Mouse (Mus musculus): ENCODE results near the gene Arid3a. TPM values are rescaled to one million over a fixed set of nuclear protein-coding genes. Genes with fewer than 3 reads are reported as not detected.

The Arid3a gene
- polyA plus RNA-seq, 1 experiment from 2014 or later: 11.1 TPM

DNA sequence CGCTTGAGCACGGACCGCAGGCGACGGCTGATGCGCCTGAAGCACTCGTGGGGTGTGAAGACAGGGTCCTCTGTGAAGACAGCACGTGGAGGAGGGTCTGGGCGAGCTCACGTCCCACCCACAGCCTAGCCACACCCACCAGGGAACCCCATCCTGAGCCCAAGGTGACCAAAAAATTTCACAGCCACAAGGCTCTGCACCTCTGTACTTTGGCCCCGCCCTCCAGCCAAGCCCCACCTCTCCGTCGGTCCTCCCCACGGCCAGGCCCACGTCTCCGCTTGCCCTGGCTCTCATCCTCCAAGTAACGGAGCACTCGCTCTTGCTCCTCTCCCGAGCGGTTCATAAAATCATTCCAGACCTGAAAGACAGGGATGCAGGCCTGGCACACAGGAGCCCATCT lies 14.4 kb upstream of the Arid3a start:
- DNase-seq (ENCODE audit: low spot score): no peak
- no peak overlapping the region for H3K4me3 ChIP-seq
- H3K9me3 ChIP-seq: no peaks in the 10 kb centered on the region
- peaks cover 5% of the 10 kb centered on the region for H3K27me3 ChIP-seq (ENCODE audit: insufficient read depth, poor library complexity, severe bottlenecking)
- 64% methylated on average over 20 of the region's 20 CpGs for WGBS
- peaks cover 34% of the 10 kb centered on the region for H3K36me3 ChIP-seq
- peaks cover 52% of the 10 kb centered on the region for H3K4me1 ChIP-seq (replicated peaks)
- no peak overlapping the region for H3K27ac ChIP-seq

DNA sequence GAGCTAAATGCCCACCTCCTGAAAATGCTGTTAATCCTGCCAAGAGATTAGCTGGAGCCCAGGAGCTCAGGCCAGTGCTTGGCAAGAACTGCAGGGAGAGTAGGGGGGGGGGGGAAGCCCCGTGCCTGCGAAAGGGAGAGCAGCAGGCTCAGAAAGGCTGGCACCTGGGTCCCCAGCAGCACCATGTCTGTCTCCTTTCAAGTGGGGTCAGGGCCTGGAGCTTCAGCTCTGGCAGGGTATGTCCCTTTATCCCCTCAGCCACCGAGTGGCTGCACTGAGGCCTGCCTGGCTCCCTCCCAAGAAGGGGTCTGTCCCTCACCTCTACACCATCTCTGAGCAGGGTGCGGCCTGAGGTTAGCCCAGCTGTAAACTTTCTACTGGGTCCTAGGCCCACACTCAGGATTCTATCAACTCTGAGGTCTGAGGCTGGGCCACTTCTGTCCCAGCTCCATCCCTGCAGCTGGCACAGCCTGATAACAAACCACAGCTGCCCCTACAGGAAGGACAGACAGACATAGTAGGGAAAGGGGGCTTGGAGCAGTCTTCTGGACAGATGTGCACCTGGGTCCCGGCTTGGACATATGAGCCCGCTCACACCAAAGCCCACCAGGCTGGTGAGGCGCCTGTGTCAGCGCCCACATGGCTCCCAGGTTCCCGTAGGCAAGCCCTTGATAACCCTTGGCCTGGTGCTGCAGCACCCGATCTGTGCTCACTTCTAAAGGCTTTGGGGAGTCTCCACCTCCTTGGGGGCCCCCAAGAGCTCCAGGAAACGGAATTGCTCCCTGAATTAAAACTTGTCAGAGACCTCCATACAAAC lies 12.5 kb upstream of the Arid3a start:
- peaks cover 34% of the 10 kb centered on the region for H3K36me3 ChIP-seq
- H3K27ac ChIP-seq: peak overlapping the region; percentile 45; the same call in 1 of the 2 replicates
- peaks cover 24% of the 10 kb centered on the region for H3K27me3 ChIP-seq (ENCODE audit: insufficient read depth, poor library complexity, severe bottlenecking)
- no peaks in the 10 kb centered on the region for H3K9me3 ChIP-seq
- H3K4me1 ChIP-seq (replicated peaks): peaks cover 60% of the 10 kb centered on the region
- 70% methylated on average over 11 of the region's 11 CpGs for WGBS
- H3K4me3 ChIP-seq: peak overlapping the region; percentile 73; the same call in 1 of the 2 replicates
- DNase-seq (ENCODE audit: low spot score): no peak

DNA sequence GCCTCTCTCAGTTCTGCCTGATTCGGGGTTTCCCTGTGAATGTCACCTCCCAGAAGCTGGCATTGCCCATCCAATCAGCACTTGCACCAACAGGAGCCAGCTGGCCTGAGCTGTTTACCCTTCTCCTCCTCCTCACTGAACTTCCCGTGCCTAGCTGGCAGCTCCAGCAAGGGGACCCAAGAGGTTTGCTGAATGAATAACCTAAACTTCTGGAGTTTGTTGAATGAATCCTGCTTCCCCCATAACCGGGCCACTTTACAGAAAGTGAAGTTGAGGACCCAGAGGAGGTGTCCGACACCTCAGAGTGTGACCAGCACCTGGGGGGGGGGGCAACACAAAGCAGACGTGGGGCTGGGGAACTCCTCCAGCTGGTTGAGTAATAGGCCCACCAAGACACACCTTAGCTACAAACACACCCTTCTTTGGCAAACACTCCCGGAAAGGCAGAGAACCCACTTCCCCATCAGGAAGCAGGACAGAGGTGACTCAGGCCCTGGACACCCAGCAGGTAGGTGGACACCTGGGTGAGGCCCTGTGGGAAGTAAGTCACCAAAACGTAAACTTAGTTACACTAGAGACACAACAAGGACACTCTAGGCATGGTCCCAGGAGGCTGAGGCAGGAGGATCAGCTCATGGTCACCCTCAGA lies 11.8 kb upstream of the Arid3a start:
- Histone ChIP-seq H3K4me3 (peak overlapping the region; percentile 73; the same call in 1 of the 2 replicates), H3K27ac (no peak overlapping the region), H3K9me3 (no peaks in the 10 kb centered on the region), H3K4me1 (replicated peaks) (peaks cover 62% of the 10 kb centered on the region), H3K27me3 (ENCODE audit: insufficient read depth, poor library complexity, severe bottlenecking) (peaks cover 32% of the 10 kb centered on the region), H3K36me3 (peaks cover 34% of the 10 kb centered on the region)
- DNase-seq (ENCODE audit: low spot score): no peak
- WGBS: 74% methylated on average over 7 of the region's 7 CpGs

DNA sequence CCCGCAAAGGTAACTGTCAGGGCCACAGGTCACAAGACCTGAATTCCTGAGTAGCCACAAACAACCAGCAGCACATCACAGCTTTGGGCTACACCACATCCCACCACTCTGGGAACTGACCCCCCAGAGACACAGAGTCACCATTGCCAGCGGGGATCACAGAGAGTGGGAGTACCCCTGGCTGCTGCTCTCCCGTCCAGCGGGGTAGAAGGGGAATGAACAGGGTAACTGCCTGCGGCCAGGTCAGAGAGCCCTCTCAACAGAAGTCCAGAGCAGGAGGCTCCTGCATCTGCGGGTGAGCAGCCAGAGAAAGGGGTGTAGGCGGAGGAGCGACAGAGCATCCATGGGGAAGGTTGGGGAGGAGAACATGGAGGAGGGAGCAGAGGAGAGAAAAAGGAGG lies 10.8 kb upstream of the Arid3a start:
- 7% methylated on average over 8 of the region's 8 CpGs for WGBS
- Histone ChIP-seq H3K27ac (peak overlapping the region; percentile 92), H3K4me3 (peak overlapping the region; percentile 73), H3K4me1 (replicated peaks) (peaks cover 71% of the 10 kb centered on the region), H3K9me3 (no peaks in the 10 kb centered on the region), H3K36me3 (peaks cover 26% of the 10 kb centered on the region), H3K27me3 (ENCODE audit: insufficient read depth, poor library complexity, severe bottlenecking) (peaks cover 42% of the 10 kb centered on the region)
- no peak for DNase-seq (ENCODE audit: low spot score)

DNA sequence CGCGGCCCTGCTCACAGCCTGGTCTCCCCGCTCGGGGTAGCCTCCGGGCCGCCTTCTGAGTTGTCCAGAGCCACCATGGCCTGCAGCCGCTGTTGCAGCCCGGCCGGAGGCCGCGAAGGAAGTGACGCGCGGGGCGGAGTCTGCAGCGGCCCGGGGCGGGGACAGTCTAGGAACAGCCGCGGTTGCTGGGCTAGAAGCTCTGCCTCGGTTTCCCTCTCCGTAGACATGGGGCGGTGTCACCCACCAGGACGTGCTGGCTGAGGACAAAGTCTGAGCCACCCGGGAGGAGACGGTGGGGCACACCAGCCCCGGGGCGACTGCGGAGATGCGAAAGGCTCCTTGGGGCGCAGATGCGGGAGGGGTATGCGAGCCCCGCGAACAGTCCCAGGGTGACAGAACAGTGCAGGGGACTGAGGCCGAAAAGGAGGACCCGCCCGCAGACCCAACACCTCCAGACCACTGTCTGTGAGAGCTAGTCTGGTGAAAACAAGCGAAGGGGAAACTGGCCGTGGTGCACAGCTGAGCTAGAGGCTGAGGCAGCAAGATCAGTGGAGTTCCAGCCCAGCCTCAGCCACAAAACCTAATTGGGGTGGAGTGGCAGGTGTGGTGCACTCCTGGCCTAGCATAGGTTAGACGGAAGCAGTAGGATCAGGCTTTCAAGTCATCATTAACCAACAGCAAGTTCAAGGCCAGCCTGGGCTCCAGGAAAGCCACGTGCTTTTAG lies 9.9 kb upstream of the Arid3a start, which contains the start of gene Kiss1r:
Gene Kiss1r, plus strand, starts transcription at position 164 of the 724 bp plus-strand sequence.
- Histone ChIP-seq H3K4me3 (peak within 1 kb of the TSS; percentile 73), H3K27me3 (ENCODE audit: insufficient read depth, poor library complexity, severe bottlenecking) (peaks cover 51% of the 10 kb centered on the region), H3K4me1 (replicated peaks) (peaks cover 77% of the 10 kb centered on the region), H3K27ac (peak within 1 kb of the TSS; percentile 92), H3K9me3 (no peaks in the 10 kb centered on the region), H3K36me3 (peaks cover 17% of the 10 kb centered on the region)
- 3% methylated on average over 42 of the region's 42 CpGs for WGBS
- DNase-seq (ENCODE audit: low spot score): peak; percentile 86

DNA sequence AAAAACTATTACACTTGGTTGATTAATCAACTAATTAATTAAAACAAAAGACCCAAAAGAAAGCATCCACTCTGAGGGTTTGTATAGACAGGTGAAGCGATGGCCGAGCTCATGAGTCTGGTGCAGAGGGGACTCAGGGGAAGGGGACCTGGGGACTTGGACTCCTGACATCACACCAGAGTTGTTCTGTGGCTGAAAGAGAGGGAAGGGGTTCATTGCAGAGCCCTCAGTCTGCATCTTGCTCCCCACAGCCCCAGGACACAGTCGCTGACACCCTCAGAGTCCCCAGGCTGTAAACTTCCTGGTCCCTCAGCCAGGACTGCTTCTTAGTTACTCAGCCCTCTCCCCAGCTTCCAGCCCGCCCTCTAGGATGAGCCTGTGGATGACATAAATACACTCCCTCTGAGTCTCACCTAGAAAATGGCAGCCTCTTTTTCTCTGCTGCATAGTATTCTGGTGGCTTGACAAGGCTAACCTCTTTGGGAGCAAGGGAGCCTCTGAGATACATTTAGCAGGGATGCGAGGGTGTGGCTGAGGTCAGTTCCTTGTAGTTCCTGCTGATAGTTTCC lies 9.2 kb upstream of the Arid3a start:
- Histone ChIP-seq H3K36me3 (peaks cover 10% of the 10 kb centered on the region), H3K4me1 (replicated peaks) (peaks cover 77% of the 10 kb centered on the region), H3K4me3 (peak overlapping the region; percentile 73), H3K27me3 (ENCODE audit: insufficient read depth, poor library complexity, severe bottlenecking) (peaks cover 57% of the 10 kb centered on the region), H3K9me3 (no peaks in the 10 kb centered on the region), H3K27ac (no peak overlapping the region)
- WGBS: 70% methylated on average over 5 of the region's 5 CpGs
- DNase-seq (ENCODE audit: low spot score): no peak

DNA sequence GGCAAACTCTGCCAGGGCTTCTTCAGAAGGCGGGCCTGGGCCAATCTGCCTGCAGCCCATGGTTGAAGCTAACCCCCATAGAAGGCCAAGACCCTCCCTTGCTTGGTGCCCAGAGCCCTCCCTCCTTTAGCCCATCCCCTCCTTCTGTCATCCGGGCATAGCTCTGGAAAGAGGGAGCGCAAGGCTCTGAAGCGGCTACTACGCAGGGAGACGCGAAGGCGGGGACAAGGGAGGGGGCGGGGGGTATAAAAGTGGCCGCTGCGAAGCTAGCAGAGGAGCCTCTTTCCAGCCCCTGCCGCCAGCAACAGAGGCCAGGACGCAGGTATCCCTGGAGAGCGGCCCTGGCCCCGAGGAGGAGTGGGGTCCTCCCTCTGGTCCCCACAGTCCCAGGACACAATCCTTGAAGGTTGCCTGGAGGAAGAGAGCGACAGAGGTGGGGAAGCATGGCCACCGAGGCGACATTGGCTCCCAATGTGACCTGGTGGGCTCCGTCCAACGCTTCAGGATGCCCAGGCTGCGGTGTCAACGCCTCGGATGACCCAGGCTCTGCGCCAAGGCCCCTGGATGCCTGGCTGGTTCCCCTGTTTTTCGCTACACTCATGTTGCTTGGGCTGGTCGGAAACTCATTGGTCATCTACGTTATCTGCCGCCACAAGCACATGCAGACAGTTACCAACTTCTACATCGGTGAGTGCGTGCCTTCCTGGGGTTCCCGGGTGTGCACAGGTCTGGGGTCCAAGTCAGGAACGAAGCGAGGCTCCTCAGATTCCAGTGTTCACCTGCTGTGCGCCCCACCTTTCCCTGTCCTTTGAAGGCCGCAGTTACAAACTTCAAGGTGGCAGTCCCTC lies 8.4 kb upstream of the Arid3a start:
- peaks cover 2% of the 10 kb centered on the region; the same call in 1 of the 2 replicates for H3K36me3 ChIP-seq
- DNase-seq (ENCODE audit: low spot score): peak; percentile 33
- H3K27ac ChIP-seq: peak overlapping the region; percentile 23; the same call in 1 of the 2 replicates
- peak overlapping the region; percentile 73 for H3K4me3 ChIP-seq
- H3K27me3 ChIP-seq (ENCODE audit: insufficient read depth, poor library complexity, severe bottlenecking): peaks cover 66% of the 10 kb centered on the region
- H3K9me3 ChIP-seq: no peaks in the 10 kb centered on the region
- H3K4me1 ChIP-seq (replicated peaks): peaks cover 77% of the 10 kb centered on the region
- 4% methylated on average over 35 of the region's 35 CpGs for WGBS

DNA sequence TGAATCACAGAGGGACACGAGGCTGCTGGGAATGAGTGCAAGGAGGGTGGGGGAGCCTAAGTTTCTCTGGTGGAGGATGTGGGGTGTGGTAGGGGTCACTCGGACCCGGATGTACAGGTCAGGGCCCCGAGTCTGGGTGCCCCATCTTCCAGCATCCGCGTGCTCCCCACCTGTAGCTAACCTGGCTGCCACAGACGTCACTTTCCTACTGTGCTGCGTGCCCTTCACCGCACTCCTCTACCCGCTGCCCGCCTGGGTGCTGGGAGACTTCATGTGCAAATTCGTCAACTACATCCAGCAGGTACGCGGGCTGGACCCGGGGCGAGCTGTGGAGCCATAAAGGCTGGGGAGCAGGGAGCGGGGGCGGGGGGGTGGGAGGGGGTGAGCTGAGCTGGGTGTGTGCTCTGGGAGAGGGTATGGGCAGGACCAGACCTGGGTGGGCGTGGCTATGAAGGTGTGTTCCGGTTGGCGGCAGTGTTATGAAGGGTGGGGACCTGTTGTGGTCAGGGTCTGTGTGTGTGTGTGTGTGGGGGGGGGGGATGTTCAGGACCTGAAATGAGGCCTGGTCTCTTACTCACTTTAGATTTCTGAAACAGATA lies 7.5 kb upstream of the Arid3a start:
- Histone ChIP-seq H3K27me3 (ENCODE audit: insufficient read depth, poor library complexity, severe bottlenecking) (peaks cover 74% of the 10 kb centered on the region), H3K4me3 (peak overlapping the region; percentile 44), H3K27ac (no peak overlapping the region), H3K4me1 (replicated peaks) (peaks cover 71% of the 10 kb centered on the region), H3K9me3 (no peaks in the 10 kb centered on the region), H3K36me3 (no peaks in the 10 kb centered on the region)
- WGBS: 4% methylated on average over 20 of the region's 21 CpGs
- no peak for DNase-seq (ENCODE audit: low spot score)

DNA sequence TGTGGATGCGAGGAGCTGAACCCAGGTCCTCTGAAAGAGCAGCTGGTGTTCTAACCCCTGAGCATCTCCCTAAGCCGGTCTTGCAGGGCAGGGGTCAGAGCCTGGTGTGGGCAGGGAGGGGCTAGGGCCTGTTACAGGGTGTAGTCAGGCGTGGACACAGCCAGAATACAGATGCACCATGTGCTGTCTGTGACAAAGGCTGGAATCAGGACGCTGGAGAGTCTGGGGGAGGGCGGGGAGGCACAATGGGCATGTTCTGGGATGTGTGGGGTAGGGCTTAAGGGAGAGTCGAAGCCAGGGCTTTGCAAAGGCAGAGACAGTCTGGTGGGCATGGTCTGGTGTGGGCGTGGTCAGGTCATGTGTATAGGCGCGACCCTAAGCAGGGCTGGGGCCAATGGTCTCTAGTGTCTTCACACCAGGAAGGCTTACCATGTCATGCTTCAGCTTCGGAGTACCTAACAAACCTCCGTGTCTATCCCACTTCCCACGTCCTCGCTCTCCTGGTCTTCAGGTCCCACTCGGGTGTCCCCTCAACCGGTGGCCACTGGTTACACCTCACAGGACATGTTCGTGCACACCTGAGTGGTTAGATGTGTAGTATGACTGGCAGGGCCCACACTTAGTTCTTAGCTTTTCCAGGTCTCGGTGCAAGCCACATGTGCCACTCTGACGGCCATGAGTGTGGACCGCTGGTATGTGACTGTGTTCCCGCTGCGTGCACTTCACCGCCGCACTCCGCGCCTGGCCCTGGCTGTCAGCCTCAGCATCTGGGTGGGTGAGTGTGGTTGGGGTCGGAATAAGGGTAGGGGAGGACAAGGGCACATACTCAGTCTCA lies 6.6 kb upstream of the Arid3a start:
- H3K4me1 ChIP-seq (replicated peaks): peaks cover 62% of the 10 kb centered on the region
- H3K9me3 ChIP-seq: no peaks in the 10 kb centered on the region
- H3K27me3 ChIP-seq (ENCODE audit: insufficient read depth, poor library complexity, severe bottlenecking): peaks cover 74% of the 10 kb centered on the region
- DNase-seq (ENCODE audit: low spot score): peak; percentile 47
- 18% methylated on average over 26 of the region's 26 CpGs for WGBS
- H3K36me3 ChIP-seq: no peaks in the 10 kb centered on the region
- H3K27ac ChIP-seq: peak overlapping the region; percentile 53
- peak overlapping the region; percentile 44 for H3K4me3 ChIP-seq

DNA sequence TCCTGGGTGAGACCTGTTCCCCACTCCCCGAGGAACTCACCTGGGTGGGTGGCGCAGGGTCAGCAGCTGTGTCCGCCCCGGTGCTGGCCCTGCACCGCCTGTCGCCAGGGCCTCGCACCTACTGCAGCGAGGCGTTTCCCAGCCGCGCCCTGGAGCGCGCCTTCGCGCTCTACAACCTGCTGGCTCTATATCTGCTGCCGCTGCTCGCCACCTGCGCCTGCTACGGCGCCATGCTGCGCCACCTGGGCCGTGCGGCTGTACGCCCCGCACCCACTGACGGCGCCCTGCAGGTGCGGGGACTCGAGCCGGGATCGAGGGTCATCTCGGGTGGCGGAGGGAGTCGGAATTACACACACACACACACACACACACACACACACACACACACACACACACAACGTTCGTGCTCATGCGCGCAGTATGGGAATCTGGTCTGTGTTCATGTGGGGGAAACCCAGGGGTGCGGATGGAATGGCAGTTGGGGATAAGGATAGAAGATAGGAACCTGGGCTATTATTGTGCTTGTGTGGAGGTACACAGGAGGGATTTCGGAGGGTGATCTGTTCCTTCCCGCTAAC lies 5.8 kb upstream of the Arid3a start, which contains the start of gene R3hdm4:
Gene R3hdm4, minus strand, starts transcription at position 251 of the 578 bp plus-strand sequence.
- Histone ChIP-seq H3K27me3 (ENCODE audit: insufficient read depth, poor library complexity, severe bottlenecking) (peaks cover 79% of the 10 kb centered on the region), H3K4me3 (peak within 1 kb of the TSS; percentile 44), H3K36me3 (no peaks in the 10 kb centered on the region), H3K27ac (peak within 1 kb of the TSS; percentile 53), H3K4me1 (replicated peaks) (peaks cover 62% of the 10 kb centered on the region), H3K9me3 (no peaks in the 10 kb centered on the region)
- 4% methylated on average over 41 of the region's 41 CpGs for WGBS
- no peak for DNase-seq (ENCODE audit: low spot score)
